Mouse (Mus musculus) forebrain, embryonic 13.5 days (tissue): ENCODE data around the gene Slain2. TPM values are rescaled to one million over a fixed set of nuclear protein-coding genes. Genes with fewer than 3 reads are reported as not detected.

Experiments
- ATAC-seq: fragments of 200-750 bp; cut with Nextera tagmentation; 2 replicates; pipeline ENCODE4 v1.8.0; 2017
- H3K27ac ChIP-seq: fragments of 300-500 bp; sonication (generic); 2 replicates; pipeline ENCODE4 v1.5.1; 2015; ENCODE audit warnings: inconsistent platforms, mild to moderate bottlenecking, moderate library complexity
- H3K27me3 ChIP-seq: fragments of 300-500 bp; sonication (generic); 2 replicates; pipeline ENCODE4 v1.6.1; 2015; ENCODE audit warnings: mild to moderate bottlenecking, inconsistent platforms
- H3K36me3 ChIP-seq: fragments of 300-500 bp; sonication (generic); 2 replicates; pipeline ENCODE4 v1.6.1; 2015; ENCODE audit warnings: mild to moderate bottlenecking, inconsistent platforms; ENCODE audit not compliant: poor library complexity, severe bottlenecking
- H3K4me1 ChIP-seq: fragments of 300-500 bp; sonication (generic); 2 replicates; pipeline ENCODE4 v1.6.1; 2015; ENCODE audit warnings: inconsistent platforms
- H3K4me2 ChIP-seq: fragments of 300-500 bp; sonication (generic); 2 replicates; pipeline ENCODE4 v1.6.1; 2015; ENCODE audit warnings: inconsistent platforms, mild to moderate bottlenecking, moderate library complexity
- H3K4me3 ChIP-seq: fragments of 300-500 bp; sonication (generic); 2 replicates; pipeline ENCODE4 v1.5.1; 2015; ENCODE audit warnings: mild to moderate bottlenecking, inconsistent platforms
- H3K9ac ChIP-seq: fragments of 300-500 bp; sonication (generic); 2 replicates; pipeline ENCODE4 v1.6.1; 2015; ENCODE audit warnings: mild to moderate bottlenecking, inconsistent platforms
- H3K9me3 ChIP-seq: fragments of 300-500 bp; sonication (generic); replicated peaks from 2 replicates; pipeline ENCODE4 v1.6.1; 2016; ENCODE audit warnings: inconsistent platforms
- WGBS: fragments of 180-500 bp; shearing (Covaris S2); methylation state at CpG from one replicate; pipeline ENCODE4 v1.1.7; 2015; 5-methylcytosine and 5-hydroxymethylcytosine counted together
- polyA plus RNA-seq: library from polyadenylated mRNA; unstranded; fragments of >200 nt; fragmentation: Nextera tagmentation; extraction: Ambion mirVana; gene quantifications from 2 replicates; pipeline ENCODE4 v1.2.1, GENCODE M21; 2015

Slain2 gene
- polyA plus RNA-seq, 1 experiment from 2014 or later = 14.7 TPM

DNA sequence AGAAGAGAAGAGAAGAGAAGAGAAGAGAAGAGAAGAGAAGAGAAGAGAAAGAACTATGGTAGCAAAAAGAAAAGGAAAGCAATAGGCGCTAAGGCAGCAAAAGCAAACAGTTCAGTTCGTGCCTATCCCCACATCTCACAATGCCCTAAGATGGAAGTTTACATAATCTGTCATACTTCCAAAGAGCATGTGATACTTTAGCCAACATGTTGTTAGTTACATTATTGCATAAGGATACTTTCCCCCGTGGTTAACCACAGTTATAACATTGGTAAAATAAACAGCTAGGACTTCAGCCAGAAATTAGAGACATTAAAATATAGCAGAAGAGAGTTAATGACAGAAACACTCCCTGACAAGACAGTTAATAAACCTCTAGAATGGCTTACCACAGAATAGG is 30.4 kb upstream of the Slain2 start:
- no peak overlapping the region for H3K27ac ChIP-seq
- no peak overlapping the region for H3K4me3 ChIP-seq
- H3K9ac ChIP-seq = no peak overlapping the region
- no peaks in the 10 kb centered on the region for H3K27me3 ChIP-seq
- no peak overlapping the region for H3K4me2 ChIP-seq
- no peaks in the 10 kb centered on the region for H3K36me3 ChIP-seq
- H3K4me1 ChIP-seq = no peaks in the 10 kb centered on the region
- no peak for ATAC-seq
- WGBS = 92% methylated on average over 3 of the region's 3 CpGs
- no peaks in the 10 kb centered on the region for H3K9me3 ChIP-seq

DNA sequence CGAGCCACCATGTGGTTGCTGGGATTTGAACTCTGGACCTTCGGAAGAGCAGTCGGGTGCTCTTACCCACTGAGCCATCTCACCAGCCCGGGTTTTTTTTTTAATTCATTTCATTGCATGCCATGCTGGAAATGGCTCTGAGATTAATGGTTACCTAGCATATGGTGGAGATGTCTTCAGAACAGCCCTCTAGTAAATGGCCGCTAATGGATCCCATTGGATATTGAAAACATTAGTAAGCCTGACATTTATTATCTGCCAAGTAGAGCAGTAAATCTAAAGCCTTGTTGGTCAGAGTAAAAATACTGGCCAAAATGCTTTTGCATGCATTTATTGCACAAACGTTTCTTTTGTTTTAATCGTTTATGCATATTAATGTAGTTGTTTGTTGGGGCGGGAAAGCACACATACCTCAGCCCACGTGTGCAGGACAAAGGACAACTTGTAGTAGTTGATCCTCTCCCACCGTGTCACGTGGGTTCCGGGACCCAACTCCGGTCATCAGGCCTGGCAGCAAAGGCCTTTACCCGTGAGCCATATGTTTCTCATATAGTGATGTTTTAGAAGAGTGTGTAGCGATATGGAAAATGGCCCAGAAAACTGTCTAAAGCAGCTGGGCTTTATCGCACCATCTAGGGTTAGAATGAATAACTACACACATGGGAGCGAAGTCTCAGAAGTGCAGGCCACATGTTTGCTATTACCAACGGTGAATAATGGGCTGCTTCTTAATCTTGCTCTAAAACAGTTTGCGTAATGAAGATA is 27.5 kb upstream of the Slain2 start:
- WGBS = 86% methylated on average over 19 of the region's 19 CpGs

DNA sequence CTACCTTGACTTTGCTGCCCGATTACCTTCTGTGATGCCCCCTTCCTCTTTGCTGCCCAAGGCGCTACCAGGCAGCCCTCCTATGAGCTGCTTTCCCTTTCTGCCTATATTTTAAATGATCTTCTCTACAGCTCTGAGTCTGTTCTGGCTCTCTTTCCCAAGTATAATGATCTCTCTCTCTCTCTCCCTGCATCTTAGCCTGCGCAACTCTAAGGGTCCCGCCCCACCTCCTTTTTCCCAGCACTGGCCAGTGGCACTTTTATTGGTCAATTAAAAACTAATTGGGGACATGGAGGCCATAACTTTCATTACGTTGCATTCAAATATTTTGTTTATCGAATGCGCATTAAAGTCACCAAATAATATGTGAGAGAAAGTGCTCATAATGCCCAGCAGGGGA is 25.8 kb upstream of the Slain2 start:
- Histone ChIP-seq H3K4me1 (no peaks in the 10 kb centered on the region), H3K9ac (no peak overlapping the region), H3K4me2 (no peak overlapping the region), H3K9me3 (no peaks in the 10 kb centered on the region), H3K4me3 (no peak overlapping the region), H3K27me3 (no peaks in the 10 kb centered on the region), H3K36me3 (no peaks in the 10 kb centered on the region), H3K27ac (no peak overlapping the region)
- no peak for ATAC-seq
- 85% methylated on average over 7 of the region's 7 CpGs for WGBS

More for the DNA sequence above, 27.5 kb upstream of the Slain2 start:
- no peaks in the 10 kb centered on the region for H3K36me3 ChIP-seq
- H3K4me2 ChIP-seq = no peak overlapping the region
- no peaks in the 10 kb centered on the region for H3K4me1 ChIP-seq
- no peak for ATAC-seq
- H3K9me3 ChIP-seq = no peaks in the 10 kb centered on the region
- H3K9ac ChIP-seq = no peak overlapping the region
- no peak overlapping the region for H3K27ac ChIP-seq
- no peak overlapping the region for H3K4me3 ChIP-seq
- no peaks in the 10 kb centered on the region for H3K27me3 ChIP-seq

DNA sequence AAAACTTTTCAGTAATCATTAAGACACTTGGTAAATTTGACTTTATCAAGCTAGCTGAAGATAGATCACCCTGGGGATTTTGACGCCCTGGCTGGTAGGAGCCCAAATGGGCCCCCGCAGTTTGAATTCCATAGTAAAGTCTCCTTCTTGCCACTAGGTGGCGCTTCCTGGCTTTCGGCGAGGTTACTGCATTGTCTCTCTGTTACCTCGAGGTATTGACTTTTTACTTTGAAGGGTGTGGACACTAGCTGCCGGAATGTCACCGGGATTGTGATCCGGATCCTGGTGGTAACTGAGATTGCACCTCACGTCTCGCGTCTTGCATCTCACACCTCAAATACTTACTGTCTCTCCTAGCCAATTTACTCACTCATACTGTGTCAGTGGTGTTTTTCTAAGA is 22.6 kb upstream of the Slain2 start:
- Histone ChIP-seq H3K4me2 (peak overlapping the region; percentile 20; the same call in 1 of the 2 replicates), H3K27me3 (no peaks in the 10 kb centered on the region)

DNA sequence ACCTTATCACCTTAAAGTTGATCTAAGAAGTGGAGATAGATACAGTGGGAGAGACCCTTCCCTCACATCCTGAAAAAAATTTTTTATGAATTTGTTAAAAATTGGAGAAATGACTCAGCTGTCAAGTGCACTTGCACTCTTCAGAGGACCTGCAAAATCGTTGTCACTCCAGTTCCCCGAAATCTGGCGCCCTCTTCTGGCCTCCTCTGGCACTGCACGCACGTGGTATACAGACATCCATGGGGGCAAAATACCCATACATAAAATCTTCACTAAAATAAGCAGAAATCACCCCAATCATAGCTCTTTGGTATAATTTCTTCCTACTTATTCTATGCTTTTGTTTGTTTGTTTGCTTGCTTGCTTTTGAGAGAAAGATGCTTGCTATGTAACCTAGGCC is 20.1 kb upstream of the Slain2 start:
- Histone ChIP-seq H3K4me2 (no peak overlapping the region), H3K9ac (no peak overlapping the region), H3K36me3 (no peaks in the 10 kb centered on the region), H3K27ac (no peak overlapping the region), H3K27me3 (no peaks in the 10 kb centered on the region), H3K9me3 (no peaks in the 10 kb centered on the region), H3K4me1 (no peaks in the 10 kb centered on the region), H3K4me3 (no peak overlapping the region)
- 59% methylated on average over 5 of the region's 5 CpGs for WGBS
- no peak for ATAC-seq

More for the DNA sequence above, 22.6 kb upstream of the Slain2 start:
- Histone ChIP-seq H3K4me1 (no peaks in the 10 kb centered on the region), H3K9me3 (no peaks in the 10 kb centered on the region), H3K9ac (no peak overlapping the region), H3K36me3 (no peaks in the 10 kb centered on the region), H3K27ac (no peak overlapping the region), H3K4me3 (no peak overlapping the region)
- peak; percentile 51; the same call in 1 of the 2 replicates for ATAC-seq
- 5% methylated on average over 12 of the region's 12 CpGs for WGBS

DNA sequence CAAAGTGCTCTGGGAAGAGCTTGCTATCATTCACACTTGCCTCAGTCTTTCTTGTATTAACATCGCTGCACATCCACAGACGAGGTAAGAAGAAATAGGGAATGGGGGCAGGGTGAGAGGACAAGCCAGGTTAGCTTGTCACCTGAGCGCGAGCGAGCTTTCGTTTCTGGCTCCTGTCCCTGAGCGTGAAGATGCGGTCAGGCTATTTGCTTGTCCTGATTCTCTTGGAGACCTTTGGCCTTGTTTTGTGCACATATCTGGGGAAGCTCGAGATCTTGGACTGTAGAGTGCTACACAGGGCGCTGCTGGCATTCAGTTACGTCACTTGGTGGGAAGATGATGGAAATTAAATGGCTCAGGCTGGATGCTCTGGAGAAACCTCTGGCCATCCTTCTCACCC is 18.8 kb upstream of the Slain2 start:
- no peaks in the 10 kb centered on the region for H3K27me3 ChIP-seq
- H3K9me3 ChIP-seq = no peaks in the 10 kb centered on the region
- no peaks in the 10 kb centered on the region for H3K36me3 ChIP-seq
- no peaks in the 10 kb centered on the region for H3K4me1 ChIP-seq
- 94% methylated on average over 11 of the region's 11 CpGs for WGBS
- H3K27ac ChIP-seq = no peak overlapping the region
- H3K4me2 ChIP-seq = no peak overlapping the region
- ATAC-seq = no peak
- H3K9ac ChIP-seq = no peak overlapping the region
- H3K4me3 ChIP-seq = no peak overlapping the region

DNA sequence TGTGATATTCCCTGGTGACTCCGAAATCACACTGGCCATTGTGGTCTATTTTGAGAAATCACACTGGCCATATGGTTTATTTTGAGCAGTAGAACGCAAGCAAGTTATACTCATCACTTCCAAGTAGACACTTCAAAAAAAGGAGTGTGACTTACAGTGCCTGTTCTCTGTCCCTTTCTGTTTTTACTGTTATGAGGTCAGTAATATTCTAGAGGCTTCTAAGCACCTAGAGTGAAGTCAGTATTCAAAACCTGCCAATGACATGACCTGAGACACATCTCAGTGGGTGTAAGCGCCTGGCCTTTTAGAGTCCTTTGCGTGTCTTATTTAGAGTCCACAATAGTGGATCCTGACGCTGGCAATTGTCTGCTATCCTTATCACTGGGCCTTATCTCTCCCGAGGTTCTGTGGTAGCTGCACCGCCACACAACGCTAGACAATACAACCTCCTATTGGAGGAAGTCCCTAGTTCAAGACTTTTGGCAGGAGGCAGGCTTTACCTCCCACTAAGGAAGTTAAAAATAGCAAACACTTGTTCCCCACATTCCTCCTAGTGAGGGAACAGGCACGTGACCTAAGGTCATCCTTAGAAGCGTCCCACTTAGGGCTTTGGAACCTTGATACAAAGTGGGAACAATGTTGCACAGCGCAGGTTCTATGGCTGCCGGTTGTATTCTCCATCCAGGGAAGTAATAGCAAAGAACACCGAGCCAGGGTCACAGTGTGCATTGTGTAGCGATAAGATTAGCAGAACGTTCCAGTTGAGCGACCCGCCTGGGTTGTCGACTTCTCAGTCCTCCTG is 17.4 kb upstream of the Slain2 start:
- H3K9me3 ChIP-seq = no peaks in the 10 kb centered on the region
- 74% methylated on average over 18 of the region's 18 CpGs for WGBS
- H3K27me3 ChIP-seq = no peaks in the 10 kb centered on the region
- no peak overlapping the region for H3K9ac ChIP-seq
- no peak overlapping the region for H3K27ac ChIP-seq
- no peaks in the 10 kb centered on the region for H3K36me3 ChIP-seq
- no peak for ATAC-seq
- no peak overlapping the region for H3K4me2 ChIP-seq
- no peak overlapping the region for H3K4me3 ChIP-seq
- H3K4me1 ChIP-seq = no peaks in the 10 kb centered on the region

DNA sequence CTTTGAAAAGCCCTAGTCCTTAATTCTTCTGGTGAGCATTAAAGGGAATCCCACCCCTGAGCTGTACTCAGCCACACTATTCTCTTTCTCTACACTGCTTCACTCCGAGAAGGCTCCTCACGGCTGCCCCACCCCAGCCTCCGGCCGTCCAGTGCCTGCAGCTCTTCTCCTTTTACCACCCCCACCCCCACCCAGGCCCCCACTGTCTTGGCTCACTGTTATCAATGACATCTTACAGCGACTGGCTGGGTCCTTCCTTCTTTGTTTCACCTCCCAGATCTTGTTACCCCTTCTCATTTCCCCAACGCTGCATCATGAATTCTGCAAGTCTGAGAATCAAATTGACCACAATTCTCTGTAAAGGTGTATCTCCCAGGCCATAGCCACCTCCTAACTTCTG is 16.1 kb upstream of the Slain2 start:
- ATAC-seq = no peak
- H3K4me2 ChIP-seq = no peak overlapping the region
- no peaks in the 10 kb centered on the region for H3K27me3 ChIP-seq
- peaks cover 7% of the 10 kb centered on the region; the same call in 1 of the 2 replicates for H3K4me1 ChIP-seq
- no peaks in the 10 kb centered on the region for H3K9me3 ChIP-seq
- H3K4me3 ChIP-seq = no peak overlapping the region
- 55% methylated on average over 6 of the region's 6 CpGs for WGBS
- no peaks in the 10 kb centered on the region for H3K36me3 ChIP-seq
- H3K27ac ChIP-seq = no peak overlapping the region
- H3K9ac ChIP-seq = no peak overlapping the region

DNA sequence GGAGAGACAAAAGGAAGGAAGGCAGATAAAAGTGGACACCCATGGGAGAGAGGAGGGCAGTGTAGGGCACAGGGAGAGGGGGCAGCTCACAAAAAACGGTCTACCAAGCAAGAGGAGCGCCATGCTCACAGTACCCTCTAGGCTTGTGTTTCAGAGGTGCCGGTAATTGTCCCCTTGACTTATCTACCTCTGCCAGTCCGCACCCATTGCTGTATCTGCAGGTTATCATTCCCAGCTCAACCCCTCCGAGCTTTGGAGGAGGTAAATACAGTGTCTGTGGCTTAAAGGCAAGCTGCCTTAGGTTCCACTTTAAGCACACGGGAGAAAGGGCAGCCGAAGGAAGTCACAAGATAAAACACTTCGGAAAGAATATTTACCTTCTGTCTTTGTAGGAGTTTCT is 14.8 kb upstream of the Slain2 start:
- Histone ChIP-seq H3K27ac (no peak overlapping the region), H3K4me3 (no peak overlapping the region), H3K4me2 (no peak overlapping the region), H3K9ac (no peak overlapping the region), H3K9me3 (no peaks in the 10 kb centered on the region), H3K4me1 (peaks cover 7% of the 10 kb centered on the region; the same call in 1 of the 2 replicates), H3K27me3 (no peaks in the 10 kb centered on the region), H3K36me3 (no peaks in the 10 kb centered on the region)
- 90% methylated on average over 8 of the region's 8 CpGs for WGBS
- ATAC-seq = no peak

DNA sequence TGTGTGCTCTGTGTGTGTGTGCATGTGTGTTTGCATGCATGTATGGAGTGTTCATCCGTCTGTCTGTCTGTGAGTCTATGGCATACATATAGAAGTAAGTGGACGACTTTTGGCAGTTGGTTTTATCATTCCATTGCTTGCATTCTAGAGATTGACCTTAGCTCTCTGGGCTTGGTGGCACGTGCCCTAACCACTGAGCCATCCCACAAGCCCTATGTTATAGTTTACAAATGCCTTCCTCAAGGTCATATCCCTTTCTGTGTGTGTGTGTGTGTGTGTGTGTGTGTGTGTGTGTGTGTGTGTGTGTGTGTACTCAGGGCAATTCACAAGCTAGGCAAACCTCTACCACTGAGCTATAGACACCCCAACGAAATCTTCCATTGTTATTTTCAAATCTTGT is 12.2 kb upstream of the Slain2 start:
- no peaks in the 10 kb centered on the region for H3K36me3 ChIP-seq
- no peak overlapping the region for H3K9ac ChIP-seq
- H3K4me2 ChIP-seq = no peak overlapping the region
- no peaks in the 10 kb centered on the region for H3K27me3 ChIP-seq
- H3K9me3 ChIP-seq = no peaks in the 10 kb centered on the region
- H3K4me3 ChIP-seq = no peak overlapping the region
- ATAC-seq = no peak
- no peak overlapping the region for H3K27ac ChIP-seq
- 82% methylated on average over 4 of the region's 4 CpGs for WGBS
- peaks cover 7% of the 10 kb centered on the region; the same call in 1 of the 2 replicates for H3K4me1 ChIP-seq

DNA sequence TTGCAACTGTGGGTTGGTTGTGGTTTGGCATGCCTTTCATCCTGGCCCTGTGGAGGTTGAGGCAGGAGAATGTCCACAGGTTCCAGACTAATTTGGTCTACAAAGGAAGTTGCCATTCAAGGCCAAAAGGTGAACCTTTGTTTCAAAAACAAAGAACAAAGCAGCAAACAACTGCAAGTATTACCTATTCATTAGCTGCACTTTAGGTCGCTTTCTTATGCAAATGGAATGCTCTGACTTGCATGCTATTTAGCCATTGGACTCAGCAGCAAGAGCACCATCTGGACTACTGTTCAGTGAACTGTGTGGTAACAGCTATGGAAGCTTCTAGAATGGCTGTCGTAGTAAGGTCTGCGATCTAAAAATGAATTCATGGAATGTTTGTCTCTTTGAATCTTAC is 11.8 kb upstream of the Slain2 start:
- Histone ChIP-seq H3K27me3 (no peaks in the 10 kb centered on the region), H3K9ac (no peak overlapping the region), H3K4me2 (no peak overlapping the region), H3K4me1 (peaks cover 7% of the 10 kb centered on the region; the same call in 1 of the 2 replicates), H3K27ac (no peak overlapping the region), H3K9me3 (no peaks in the 10 kb centered on the region), H3K4me3 (no peak overlapping the region), H3K36me3 (no peaks in the 10 kb centered on the region)
- 30% methylated on average over 3 of the region's 3 CpGs for WGBS
- no peak for ATAC-seq

DNA sequence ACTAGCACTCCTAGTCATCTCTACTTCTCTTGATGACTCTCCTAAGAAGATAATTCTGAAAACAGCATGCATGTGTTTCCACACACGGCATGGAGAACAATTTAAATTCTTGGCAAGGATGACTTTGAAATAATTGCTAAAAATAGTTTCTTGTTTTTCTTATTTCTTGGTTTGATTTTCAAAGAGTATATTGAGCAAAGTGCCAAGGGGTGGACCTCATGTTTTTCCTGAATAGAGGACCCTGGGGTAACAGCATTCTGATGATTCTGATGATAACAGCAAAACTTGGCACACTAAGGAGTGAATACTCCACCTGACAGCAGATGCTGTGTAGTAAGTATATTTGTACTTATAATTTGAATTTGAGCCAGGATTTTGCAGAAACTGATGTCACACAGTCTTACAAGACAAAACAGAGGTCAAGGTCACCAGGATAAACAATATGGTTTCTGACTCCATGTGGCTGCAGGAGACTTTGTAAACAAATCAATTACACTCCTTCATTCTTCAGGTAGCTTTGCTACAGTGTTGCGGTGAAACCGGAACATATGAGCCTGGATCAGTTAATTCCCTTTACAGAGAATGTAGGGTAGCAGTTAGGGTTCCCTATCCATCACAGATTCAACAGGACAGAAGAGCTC is 11.1 kb upstream of the Slain2 start:
- Histone ChIP-seq H3K9ac (no peak overlapping the region), H3K27me3 (no peaks in the 10 kb centered on the region; the same call in 1 of the 2 replicates), H3K27ac (no peak overlapping the region), H3K36me3 (no peaks in the 10 kb centered on the region), H3K4me2 (no peak overlapping the region), H3K4me3 (no peak overlapping the region), H3K4me1 (peaks cover 7% of the 10 kb centered on the region; the same call in 1 of the 2 replicates), H3K9me3 (no peaks in the 10 kb centered on the region)
- 86% methylated on average over 3 of the region's 3 CpGs for WGBS
- no peak for ATAC-seq
